Mouse (Mus musculus) ES-E14 (cell line): ENCODE measurements around the gene Klf9.

Source experiments
- CHD2 ChIP-seq: IDR thresholded peaks from 2 replicates; pipeline ENCODE4 v1.6.1; 2014; ENCODE audit warnings: mild to moderate bottlenecking, low read depth, low read length, inconsistent platforms
- HCFC1 ChIP-seq: IDR thresholded peaks from 2 replicates; pipeline ENCODE4 v1.6.1; 2012; ENCODE audit warnings: low read length, inconsistent platforms, borderline replicate concordance; ENCODE audit not compliant: insufficient read depth
- ZNF384 ChIP-seq: IDR thresholded peaks from 2 replicates; pipeline ENCODE4 v1.6.1; 2012; ENCODE audit warnings: low read depth, low read length, inconsistent platforms

GRCm38 (mm10) chr19:23141391-23142281, 610 bp downstream of the Klf9 start:
- TF ChIP-seq CHD2 (no peak), ZNF384 (no peak), HCFC1 (no peak)
